Mouse (Mus musculus): ENCODE data around the gene Spata31d1b. TPM values are rescaled to one million over a fixed set of nuclear protein-coding genes. Genes with fewer than 3 reads are reported as not detected.
"Not testable (repeated sequence)": the region's sequence is repeated elsewhere in the genome, so short reads cannot be mapped to it uniquely, and the experiment has no call there.

Gene Spata31d1b
- polyA plus RNA-seq (2016; fragmentation: Nextera tagmentation; extraction: Ambion mirVana) = not detected in 2 replicates

- H3K4me2 ChIP-seq; ATAC-seq; H3K27ac ChIP-seq; H3K36me3 ChIP-seq; H3K4me3 ChIP-seq; H3K9me3 ChIP-seq (replicated peaks); H3K9ac ChIP-seq: not testable (repeated sequence)
- Histone ChIP-seq H3K27me3 (replicated peaks) (peaks cover 49% of the 10 kb centered on the region), H3K4me1 (peaks cover 19% of the 10 kb centered on the region)
- WGBS (ENCODE audit: insufficient replicate concordance) = 66% methylated on average over 3 of the region's 3 CpGs
Measured at GRCm38 (mm10) chr13:59711984-59712383, at the start of gene Spata31d1b. Spata31d1b (plus strand) TSS chr13:59712284.

GRCm38 (mm10) chr13:59663939-59664712 lies 48.0 kb upstream of the Spata31d1b start:
- Histone ChIP-seq H3K27ac (no peak overlapping the region), H3K4me3 (no peak overlapping the region), H3K27me3 (replicated peaks) (no peaks in the 10 kb centered on the region), H3K4me1 (peaks cover 50% of the 10 kb centered on the region), H3K9ac (no peak overlapping the region), H3K4me2 (no peak overlapping the region), H3K9me3 (replicated peaks) (no peaks in the 10 kb centered on the region), H3K36me3 (peaks cover 85% of the 10 kb centered on the region)
- 93% methylated on average over 19 of the region's 19 CpGs for WGBS (ENCODE audit: insufficient replicate concordance)
- ATAC-seq = no peak

DNA sequence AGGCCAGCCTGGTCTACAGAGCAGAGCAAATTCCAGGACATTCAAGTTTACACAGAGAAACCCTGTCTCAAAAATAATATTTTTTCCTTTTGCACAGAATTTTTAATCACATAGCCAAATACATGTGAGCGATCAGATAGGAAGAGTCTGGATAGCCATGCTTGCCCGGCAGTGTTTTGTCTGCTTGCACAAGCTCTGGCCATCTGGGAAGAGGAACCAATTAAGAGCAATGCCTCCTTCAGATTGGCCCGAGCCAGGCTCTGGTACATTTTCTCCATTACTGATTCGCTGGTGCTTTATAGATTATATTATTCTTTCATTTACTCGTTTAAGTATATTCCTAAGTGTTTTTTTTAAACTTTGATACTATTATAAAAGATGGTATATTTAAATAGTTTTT lies 44.3 kb upstream of the Spata31d1b start:
- Histone ChIP-seq H3K9ac (no peak overlapping the region), H3K27ac (peak overlapping the region; percentile 52; the same call in 1 of the 2 replicates), H3K9me3 (replicated peaks) (no peaks in the 10 kb centered on the region), H3K4me3 (no peak overlapping the region), H3K4me2 (no peak overlapping the region; the same call in 1 of the 2 replicates), H3K27me3 (replicated peaks) (no peaks in the 10 kb centered on the region), H3K4me1 (peaks cover 72% of the 10 kb centered on the region), H3K36me3 (peaks cover 74% of the 10 kb centered on the region)
- 70% methylated on average over 5 of the region's 5 CpGs for WGBS (ENCODE audit: insufficient replicate concordance)
- ATAC-seq = no peak

GRCm38 (mm10) chr13:59668501-59669093 lies 43.5 kb upstream of the Spata31d1b start:
- 6% methylated on average over 11 of the region's 11 CpGs for WGBS (ENCODE audit: insufficient replicate concordance)
- Histone ChIP-seq H3K9ac (peak overlapping the region; percentile 55), H3K27me3 (replicated peaks) (no peaks in the 10 kb centered on the region), H3K4me3 (peak overlapping the region; percentile 33), H3K9me3 (replicated peaks) (no peaks in the 10 kb centered on the region), H3K4me2 (peak overlapping the region; percentile 66), H3K27ac (peak overlapping the region; percentile 92), H3K36me3 (peaks cover 70% of the 10 kb centered on the region), H3K4me1 (peaks cover 78% of the 10 kb centered on the region)
- ATAC-seq = peak; percentile 98

DNA sequence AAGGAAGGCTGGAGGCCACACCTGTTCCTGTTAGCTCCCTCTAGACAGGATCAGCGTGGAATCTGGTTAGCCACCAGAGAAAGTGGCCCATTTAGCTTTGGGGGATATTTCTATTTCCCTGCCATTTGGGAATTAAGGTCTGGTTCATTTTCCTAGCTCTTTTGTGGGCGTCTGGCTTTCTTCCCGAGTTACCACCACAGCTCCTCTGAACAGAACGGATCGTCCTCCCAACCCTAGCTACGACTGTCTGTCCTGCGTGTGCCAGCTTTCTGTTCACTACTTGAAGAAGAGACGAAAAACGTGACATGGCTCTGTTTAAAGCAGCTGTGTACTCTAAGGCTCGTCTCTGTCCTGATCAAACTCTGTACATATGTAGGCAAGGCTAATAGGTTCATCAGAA lies 42.1 kb upstream of the Spata31d1b start:
- H3K4me1 ChIP-seq = peaks cover 89% of the 10 kb centered on the region
- H3K9ac ChIP-seq = 0 out of 2 replicates have a peak overlapping the region, but pooled peaks have one; percentile 55
- no peak overlapping the region for H3K4me3 ChIP-seq
- H3K9me3 ChIP-seq (replicated peaks) = no peaks in the 10 kb centered on the region
- H3K27me3 ChIP-seq (replicated peaks) = no peaks in the 10 kb centered on the region
- H3K4me2 ChIP-seq = 0 out of 2 replicates have a peak overlapping the region, but pooled peaks have one; percentile 66
- no peak for ATAC-seq
- WGBS (ENCODE audit: insufficient replicate concordance) = 84% methylated on average over 10 of the region's 10 CpGs
- peaks cover 58% of the 10 kb centered on the region for H3K36me3 ChIP-seq
- H3K27ac ChIP-seq = peak overlapping the region; percentile 92

- ATAC-seq = no peak
- 43% methylated on average over 2 of the region's 2 CpGs for WGBS (ENCODE audit: insufficient replicate concordance)
- no peaks in the 10 kb centered on the region for H3K9me3 ChIP-seq (replicated peaks)
- H3K4me1 ChIP-seq = peaks cover 85% of the 10 kb centered on the region
- no peak overlapping the region for H3K4me2 ChIP-seq
- H3K27me3 ChIP-seq (replicated peaks) = no peaks in the 10 kb centered on the region
- no peak overlapping the region for H3K9ac ChIP-seq
- no peak overlapping the region for H3K4me3 ChIP-seq
- peak overlapping the region; percentile 55; the same call in 1 of the 2 replicates for H3K27ac ChIP-seq
- H3K36me3 ChIP-seq = peaks cover 42% of the 10 kb centered on the region
Measured at GRCm38 (mm10) chr13:59671521-59671920, 40.6 kb upstream of the Spata31d1b start.

DNA sequence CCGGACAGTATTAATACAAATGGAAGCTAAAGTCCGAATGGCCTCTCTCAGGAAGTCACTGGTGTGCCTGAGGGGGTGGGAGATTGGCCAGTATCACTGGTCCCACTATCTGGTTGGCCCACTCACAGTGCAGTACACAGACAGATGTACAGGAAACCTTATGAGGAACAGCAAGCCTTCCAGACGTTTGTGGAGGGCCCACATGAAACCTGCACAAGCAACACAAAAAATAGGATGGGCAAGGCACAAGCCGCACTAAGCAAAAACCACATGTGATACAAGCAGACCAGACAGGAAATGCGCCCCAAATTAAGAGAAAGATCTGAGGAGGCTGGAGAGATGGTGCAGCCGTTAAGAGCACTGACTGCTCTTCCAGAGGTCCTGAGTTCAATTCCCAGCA lies 39.8 kb upstream of the Spata31d1b start:
- peak overlapping the region; percentile 48 for H3K9ac ChIP-seq
- no peaks in the 10 kb centered on the region for H3K9me3 ChIP-seq (replicated peaks)
- H3K4me1 ChIP-seq = peaks cover 85% of the 10 kb centered on the region
- H3K27ac ChIP-seq = peak overlapping the region; percentile 55
- no peak for ATAC-seq
- no peaks in the 10 kb centered on the region for H3K27me3 ChIP-seq (replicated peaks)
- H3K36me3 ChIP-seq = peaks cover 35% of the 10 kb centered on the region
- H3K4me2 ChIP-seq = peak overlapping the region; percentile 46
- peak overlapping the region; percentile 16 for H3K4me3 ChIP-seq
- 20% methylated on average over 6 of the region's 6 CpGs for WGBS (ENCODE audit: insufficient replicate concordance)

DNA sequence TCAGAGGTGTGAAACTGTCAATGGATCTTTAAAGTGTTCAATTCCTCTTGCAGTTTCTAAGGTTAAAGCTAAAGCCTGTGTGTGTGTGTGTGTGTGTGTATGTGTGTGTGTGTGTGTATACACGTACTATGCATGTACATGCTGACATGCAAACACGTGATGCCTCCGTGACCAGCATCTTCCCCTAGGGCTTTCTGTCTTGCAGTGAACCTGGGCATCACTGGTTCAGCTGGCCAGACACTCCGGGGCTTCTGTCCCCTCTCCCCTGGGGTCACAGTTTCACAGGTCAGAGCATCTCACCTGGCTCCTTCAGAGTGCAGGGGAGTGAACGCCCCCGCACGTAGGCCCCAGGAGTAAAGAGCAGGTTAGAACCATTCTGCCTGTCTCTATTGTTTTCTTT lies 38.5 kb upstream of the Spata31d1b start:
- Histone ChIP-seq H3K9me3 (replicated peaks) (no peaks in the 10 kb centered on the region), H3K4me1 (peaks cover 78% of the 10 kb centered on the region), H3K36me3 (peaks cover 31% of the 10 kb centered on the region), H3K27me3 (replicated peaks) (no peaks in the 10 kb centered on the region), H3K27ac (peak overlapping the region; percentile 65), H3K4me2 (peak overlapping the region; percentile 87), H3K4me3 (peak overlapping the region; percentile 82), H3K9ac (peak overlapping the region; percentile 88)
- no peak for ATAC-seq
- 74% methylated on average over 7 of the region's 7 CpGs for WGBS (ENCODE audit: insufficient replicate concordance)

DNA sequence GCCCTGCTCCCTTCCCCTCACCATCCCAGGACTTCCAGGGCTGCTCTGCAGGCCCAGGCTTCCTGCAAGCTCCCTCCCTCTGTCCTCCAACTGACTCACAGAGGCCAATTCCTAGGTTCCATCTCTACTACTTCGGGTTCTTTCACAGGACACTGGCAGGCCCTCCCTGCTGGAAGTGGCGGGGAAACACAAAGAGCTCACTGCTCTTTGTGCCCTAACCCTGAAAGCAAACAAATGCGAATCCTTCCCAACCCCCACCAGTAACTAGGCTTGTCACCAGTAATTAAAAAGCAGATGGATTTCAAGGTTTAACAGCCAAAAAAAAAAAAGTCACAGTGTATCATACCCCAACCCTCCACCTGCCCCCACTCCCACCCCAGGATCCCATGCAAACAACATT lies 37.9 kb upstream of the Spata31d1b start:
- Histone ChIP-seq H3K27me3 (replicated peaks) (no peaks in the 10 kb centered on the region), H3K9me3 (replicated peaks) (no peaks in the 10 kb centered on the region), H3K4me3 (peak overlapping the region; percentile 82), H3K27ac (peak overlapping the region; percentile 88), H3K4me1 (peaks cover 78% of the 10 kb centered on the region), H3K36me3 (peaks cover 30% of the 10 kb centered on the region), H3K4me2 (peak overlapping the region; percentile 87), H3K9ac (peak overlapping the region; percentile 88)
- 20% methylated on average over 3 of the region's 3 CpGs for WGBS (ENCODE audit: insufficient replicate concordance)
- no peak for ATAC-seq

GRCm38 (mm10) chr13:59674761-59675150 lies 37.3 kb upstream of the Spata31d1b start:
- peak overlapping the region; percentile 87 for H3K4me2 ChIP-seq
- peak overlapping the region; percentile 88 for H3K27ac ChIP-seq
- H3K36me3 ChIP-seq = peaks cover 25% of the 10 kb centered on the region
- peak; percentile 39; the same call in 1 of the 2 replicates for ATAC-seq
- no peaks in the 10 kb centered on the region for H3K27me3 ChIP-seq (replicated peaks)
- H3K9ac ChIP-seq = peak overlapping the region; percentile 88
- H3K9me3 ChIP-seq (replicated peaks) = no peaks in the 10 kb centered on the region
- peak overlapping the region; percentile 82 for H3K4me3 ChIP-seq
- peaks cover 78% of the 10 kb centered on the region for H3K4me1 ChIP-seq
- WGBS (ENCODE audit: insufficient replicate concordance) = 1% methylated on average over 13 of the region's 13 CpGs

DNA sequence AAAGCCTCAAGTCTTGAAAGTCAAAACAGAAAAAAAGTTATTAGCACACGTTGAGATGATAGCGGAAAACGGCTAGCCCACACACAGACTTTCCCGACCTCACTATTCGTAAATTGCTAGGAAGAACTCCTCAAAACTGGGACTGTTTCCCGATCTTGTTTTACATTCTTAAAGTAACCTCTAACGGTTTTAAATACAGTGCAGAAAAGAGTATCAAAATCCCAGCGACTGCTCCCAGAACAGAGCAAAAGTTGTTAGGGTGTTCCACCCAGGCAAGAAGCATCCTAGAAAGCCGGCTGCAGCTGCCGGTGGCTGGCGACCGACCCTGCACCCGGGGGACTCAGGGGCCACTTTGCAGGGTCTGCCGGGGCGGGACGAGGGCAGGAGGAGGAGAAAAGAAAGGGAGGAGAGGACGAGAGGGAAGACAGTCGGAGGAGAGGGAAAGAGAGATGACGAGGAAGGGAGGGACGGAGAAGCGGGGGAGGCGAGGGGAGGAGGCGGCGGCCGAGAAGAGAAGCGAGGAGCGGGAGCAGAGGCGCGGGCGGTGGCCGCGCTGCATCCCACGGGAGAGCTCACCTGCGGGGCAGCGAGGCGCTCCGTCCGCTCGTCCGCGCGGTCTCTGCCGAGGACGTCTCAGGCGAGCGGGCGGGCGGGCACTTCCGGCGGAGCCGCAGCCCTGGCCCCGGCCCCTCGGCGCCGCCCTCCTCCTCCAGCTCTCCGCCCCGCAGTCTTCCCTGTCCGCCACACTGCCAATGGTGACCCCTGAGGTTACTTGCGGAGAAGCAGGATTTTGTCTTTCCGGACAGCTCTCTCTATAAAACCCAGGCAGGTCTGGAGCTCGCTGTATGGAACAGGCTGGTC lies 36.7 kb upstream of the Spata31d1b start, which contains the start of gene Golm1:
Golm1 (minus strand) TSS at position 661 of the 861 bp plus-strand sequence.
- Histone ChIP-seq H3K27ac (peak within 1 kb of the TSS; percentile 88), H3K4me3 (peak within 1 kb of the TSS; percentile 82), H3K4me1 (peaks cover 78% of the 10 kb centered on the region), H3K9me3 (replicated peaks) (no peaks in the 10 kb centered on the region), H3K9ac (peak within 1 kb of the TSS; percentile 88), H3K27me3 (replicated peaks) (no peaks in the 10 kb centered on the region), H3K4me2 (peak within 1 kb of the TSS; percentile 87), H3K36me3 (peaks cover 18% of the 10 kb centered on the region)
- ATAC-seq = peak; percentile 88
- WGBS (ENCODE audit: insufficient replicate concordance) = under 1% methylated on average over 43 of the region's 61 CpGs

All from liver, embryonic 12.5 days (tissue).